Mouse (Mus musculus) C2C12 (cell line): ENCODE data around the gene Hoxc9. TPM values are rescaled to one million over a fixed set of nuclear protein-coding genes. Genes with fewer than 3 reads are reported as not detected.

Experiments used
- H3K27me3 ChIP-seq: one replicate; pipeline ENCODE4 v1.6.1; 2011; ENCODE audit not compliant: control insufficient read depth, insufficient read depth, insufficient read length
- H3K36me3 ChIP-seq: one replicate; pipeline ENCODE4 v1.6.1; 2011; ENCODE audit not compliant: control insufficient read depth, insufficient read depth
- H3K4me3 ChIP-seq: one replicate; pipeline ENCODE4 v1.5.1; 2011; ENCODE audit warnings: mild to moderate bottlenecking, control low read depth; ENCODE audit not compliant: poor library complexity, insufficient read depth, severe bottlenecking
- H3K79me2 ChIP-seq: one replicate; pipeline ENCODE4 v1.6.1; 2011; ENCODE audit not compliant: control insufficient read depth, insufficient read depth
- H3K79me3 ChIP-seq: one replicate; pipeline ENCODE4 v1.6.1; 2011; ENCODE audit warnings: low read depth, control low read depth
- H3ac ChIP-seq: one replicate; pipeline ENCODE3; 2011; ENCODE audit warnings: low read depth; ENCODE audit not compliant: control insufficient read depth, insufficient read length
- CEBPB ChIP-seq: IDR thresholded peaks from one replicate; pipeline ENCODE4 v1.6.1; 2011; ENCODE audit warnings: low read depth, mild to moderate bottlenecking, control low read depth, moderate library complexity
- CTCF ChIP-seq: IDR thresholded peaks from one replicate; pipeline ENCODE4 v1.5.1; 2011; ENCODE audit not compliant: control insufficient read depth, insufficient read depth, insufficient read length
- FOSL1 ChIP-seq: IDR thresholded peaks from one replicate; pipeline ENCODE4 v1.8.0; 2011; ENCODE audit warnings: mild to moderate bottlenecking, low read length; ENCODE audit not compliant: poor library complexity, insufficient read depth, severe bottlenecking
- MAX ChIP-seq: IDR thresholded peaks from one replicate; pipeline ENCODE4 v1.6.1; 2011; ENCODE audit warnings: mild to moderate bottlenecking, control low read depth
- MYOD1 ChIP-seq: IDR thresholded peaks from one replicate; pipeline ENCODE4 v1.6.1; 2011; ENCODE audit warnings: low read depth; ENCODE audit not compliant: control insufficient read depth, insufficient read length
- MYOG ChIP-seq: IDR thresholded peaks from one replicate; pipeline ENCODE4 v1.6.1; 2011; ENCODE audit not compliant: control insufficient read depth, insufficient read length; ENCODE audit errors: extremely low read depth
- USF1 ChIP-seq: IDR thresholded peaks from one replicate; pipeline ENCODE4 v1.6.1; 2011; ENCODE audit warnings: low read depth, mild to moderate bottlenecking, control low read depth, moderate library complexity
- polyA plus RNA-seq: library from polyadenylated mRNA; unstranded; fragments of >200 nt; fragmentation: generic; extraction: Trizol; gene quantifications from one replicate; pipeline ENCODE4 v1.2.1, GENCODE M21; 2012; ENCODE audit warnings: missing spikeins

Hoxc9 gene
- polyA plus RNA-seq, 1 experiment: 9.4 TPM

DNA sequence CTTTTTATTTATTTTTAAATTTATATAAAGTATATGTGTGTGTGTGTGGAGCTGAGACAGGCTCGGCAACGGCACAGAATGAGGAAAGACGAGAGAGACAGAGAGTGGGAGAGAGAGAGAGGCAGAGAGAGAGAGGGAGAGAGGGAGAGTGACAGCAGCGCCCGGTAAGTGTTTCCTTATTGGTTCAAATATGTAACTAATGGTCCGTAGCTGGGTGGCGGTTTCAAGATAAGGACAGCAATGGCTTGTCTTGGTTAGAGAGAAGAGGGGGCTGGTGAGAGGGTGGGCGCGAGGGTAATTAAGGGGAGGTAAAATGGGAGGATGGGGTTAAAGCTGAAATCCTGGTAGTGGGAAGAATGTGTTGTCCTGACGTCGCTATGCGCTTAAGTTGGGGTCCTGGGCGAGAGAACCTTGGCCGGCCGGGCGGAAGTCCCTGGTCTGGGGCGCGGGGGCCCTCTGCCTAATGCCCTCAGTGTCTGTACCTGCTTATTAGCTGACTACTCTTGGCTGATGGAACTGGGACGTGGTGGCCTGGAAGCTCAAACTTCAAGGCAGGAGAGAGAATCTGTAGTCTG lies 22.5 kb downstream of the Hoxc9 start:
- TF ChIP-seq USF1: no peak
- no peak for TF ChIP-seq CTCF
- no peak for TF ChIP-seq FOSL1
- TF ChIP-seq CEBPB: no peak
- peak; percentile 13 for TF ChIP-seq MYOD1
- H3K4me3 ChIP-seq: peak overlapping the region; percentile 54
- peaks cover 84% of the 10 kb centered on the region for H3K79me2 ChIP-seq
- H3K36me3 ChIP-seq: no peaks in the 10 kb centered on the region
- H3K27me3 ChIP-seq: no peaks in the 10 kb centered on the region
- H3K79me3 ChIP-seq: peaks cover 24% of the 10 kb centered on the region
- peak overlapping the region; percentile 53 for H3ac ChIP-seq

DNA sequence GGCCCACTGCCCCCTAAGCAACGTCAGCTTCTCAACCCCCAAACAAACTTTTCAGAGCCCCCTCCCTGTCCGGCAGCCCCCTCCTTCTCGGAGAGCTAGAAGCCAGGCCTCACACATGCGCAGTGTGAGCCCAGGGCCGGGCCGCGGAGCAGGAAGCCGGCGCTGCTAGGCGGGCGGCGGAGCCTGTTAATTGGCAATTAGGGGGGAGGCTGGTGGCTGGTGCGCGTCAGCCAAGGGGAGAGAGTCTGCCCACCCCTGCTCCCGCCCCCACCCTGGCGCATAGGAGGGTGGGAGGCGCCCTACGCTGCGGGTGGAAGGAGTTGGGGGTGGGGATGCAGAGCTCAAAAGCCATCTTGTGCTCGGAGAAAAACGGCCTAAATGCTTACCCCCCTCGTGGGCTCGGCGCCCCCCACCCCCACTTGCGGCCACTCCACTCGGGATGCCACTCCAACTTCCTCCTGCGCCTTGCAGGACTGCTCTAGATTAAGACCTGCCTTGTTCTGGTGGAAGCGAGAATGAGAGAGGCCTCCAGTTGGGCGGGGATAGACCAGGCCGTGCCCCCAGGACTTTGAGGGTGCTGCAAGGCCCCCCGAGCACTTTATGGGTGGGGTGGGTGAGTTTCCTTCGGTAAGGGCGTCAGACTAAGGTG lies 23.1 kb downstream of the Hoxc9 start:
- TF ChIP-seq MYOG (no peak), MAX (peak; percentile 17), CEBPB (no peak), FOSL1 (no peak), MYOD1 (no peak)
- H3K27me3 ChIP-seq: no peaks in the 10 kb centered on the region
- peak overlapping the region; percentile 54 for H3K4me3 ChIP-seq
- H3K36me3 ChIP-seq: no peaks in the 10 kb centered on the region
- H3K79me2 ChIP-seq: peaks cover 90% of the 10 kb centered on the region
- peak overlapping the region; percentile 53 for H3ac ChIP-seq
- peaks cover 30% of the 10 kb centered on the region for H3K79me3 ChIP-seq

GRCm38 (mm10) chr15:102999955-103000354 lies 23.7 kb downstream of the Hoxc9 start:
- H3K4me3 ChIP-seq: peak overlapping the region; percentile 54
- no peak for TF ChIP-seq CTCF
- H3K79me2 ChIP-seq: peaks cover 90% of the 10 kb centered on the region

GRCm38 (mm10) chr15:103000501-103000901 lies 24.3 kb downstream of the Hoxc9 start:
- Histone ChIP-seq H3K79me3 (peaks cover 39% of the 10 kb centered on the region), H3K27me3 (no peaks in the 10 kb centered on the region), H3K79me2 (peaks cover 92% of the 10 kb centered on the region), H3K36me3 (no peaks in the 10 kb centered on the region), H3K4me3 (peak overlapping the region; percentile 54), H3ac (peak overlapping the region; percentile 96)
- no peak for TF ChIP-seq FOSL1

More at GRCm38 (mm10) chr15:102999955-103000354, 23.7 kb downstream of the Hoxc9 start:
- Histone ChIP-seq H3K79me3 (peaks cover 35% of the 10 kb centered on the region), H3ac (peak overlapping the region; percentile 32), H3K27me3 (no peaks in the 10 kb centered on the region), H3K36me3 (no peaks in the 10 kb centered on the region)

DNA sequence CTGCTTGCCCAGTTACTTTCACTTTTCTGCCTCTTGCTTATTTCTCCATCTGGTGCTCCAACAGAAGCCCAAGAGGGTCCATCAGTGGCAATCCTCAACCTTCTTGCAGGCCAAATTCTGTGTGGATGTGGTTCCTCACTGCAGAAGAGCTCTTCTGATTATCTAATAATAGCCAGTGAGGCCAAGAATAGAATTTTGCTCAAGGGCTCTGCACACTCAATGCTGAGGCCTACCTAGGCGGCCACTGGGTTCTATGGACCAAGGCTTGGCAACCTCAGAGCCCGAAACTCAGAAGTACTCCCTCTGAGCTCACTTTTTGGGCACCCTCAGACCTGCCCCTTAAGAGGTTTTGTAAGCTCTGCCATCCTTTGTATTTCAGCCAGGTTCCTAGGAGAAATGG lies 25.1 kb downstream of the Hoxc9 start:
- Histone ChIP-seq H3K4me3 (peak overlapping the region; percentile 54), H3K27me3 (no peaks in the 10 kb centered on the region)

DNA sequence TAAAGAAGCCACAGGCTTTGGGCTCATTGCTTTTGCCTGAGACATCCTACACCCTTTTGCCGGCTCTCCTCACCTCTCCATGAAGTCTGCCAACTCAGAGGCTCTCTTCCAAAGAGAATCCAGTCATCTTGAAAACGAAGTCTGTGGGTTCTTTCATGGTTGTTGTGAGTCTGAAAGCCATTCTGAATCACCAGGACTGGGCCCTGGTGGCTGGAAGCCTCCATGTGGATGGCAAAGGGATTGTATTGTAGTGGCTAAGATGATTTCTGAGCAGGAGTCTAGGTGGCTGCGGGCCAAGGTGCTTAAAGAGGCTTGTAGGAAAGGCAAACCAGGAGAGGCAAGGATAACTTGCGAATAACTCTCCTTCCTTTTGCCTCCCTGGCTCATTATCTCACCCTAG lies 25.9 kb downstream of the Hoxc9 start:
- no peak overlapping the region for H3K4me3 ChIP-seq
- no peaks in the 10 kb centered on the region for H3K27me3 ChIP-seq
- H3K79me3 ChIP-seq: peaks cover 45% of the 10 kb centered on the region
- TF ChIP-seq MAX: peak; percentile 83
- TF ChIP-seq CEBPB: no peak
- H3K36me3 ChIP-seq: no peaks in the 10 kb centered on the region
- peaks cover 97% of the 10 kb centered on the region for H3K79me2 ChIP-seq
- H3ac ChIP-seq: peak overlapping the region; percentile 23

More for the DNA sequence above, 25.1 kb downstream of the Hoxc9 start:
- TF ChIP-seq MYOG (no peak), CTCF (no peak), FOSL1 (no peak), MYOD1 (no peak), CEBPB (no peak), MAX (no peak), USF1 (no peak)
- Histone ChIP-seq H3K36me3 (no peaks in the 10 kb centered on the region), H3K79me3 (peaks cover 40% of the 10 kb centered on the region), H3ac (peak overlapping the region; percentile 96), H3K79me2 (peaks cover 97% of the 10 kb centered on the region)
